Mouse (Mus musculus): ENCODE data around the gene Nucb1.
"Not testable (repeated sequence)": the region's sequence is repeated elsewhere in the genome, so short reads cannot be mapped to it uniquely, and the experiment has no call there.

Gene Nucb1

DNA sequence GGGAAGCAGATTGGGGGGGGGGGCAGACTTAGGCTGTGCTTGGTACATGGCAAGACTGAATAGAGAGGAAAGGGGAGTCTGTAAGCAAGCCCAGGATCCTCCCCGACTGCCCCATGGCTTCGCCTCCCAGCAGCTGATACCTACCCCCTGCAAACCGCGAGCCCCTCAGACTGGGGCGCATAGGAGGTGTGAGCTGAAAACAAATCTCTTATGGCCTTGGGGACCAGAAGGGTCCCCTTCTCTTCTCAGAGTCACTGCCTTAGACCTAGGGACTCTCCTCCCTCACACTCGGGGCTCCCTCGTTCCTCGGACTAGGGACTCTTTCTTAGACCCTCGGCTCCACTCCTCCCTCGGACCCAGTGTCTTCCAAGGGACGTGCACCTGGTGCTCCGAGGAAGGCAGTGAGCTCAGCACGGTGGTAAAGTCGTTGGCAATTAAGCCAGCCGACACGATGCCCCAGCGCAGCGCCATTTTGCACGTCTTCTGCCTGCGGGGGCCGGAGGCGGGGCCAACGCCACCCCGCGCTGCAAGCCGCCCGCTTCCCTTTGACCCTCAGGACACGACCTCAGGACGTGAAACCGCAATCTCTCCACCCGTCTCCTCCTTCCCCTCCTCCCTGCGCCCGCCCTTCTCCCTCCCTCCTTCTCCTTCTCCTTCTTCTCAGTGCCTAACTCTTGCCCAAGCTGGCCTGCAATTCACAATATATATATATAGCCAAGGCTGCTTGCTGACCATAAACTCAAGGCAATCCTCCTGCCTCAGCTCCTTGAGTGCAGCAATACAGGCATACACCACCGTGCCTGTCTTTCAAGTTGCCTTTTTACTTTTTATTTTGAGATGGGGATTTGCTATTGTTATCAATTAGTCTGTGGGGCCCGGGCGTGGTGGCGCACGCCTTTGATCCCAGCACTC lies 21.7 kb downstream of the Nucb1 start, which contains the start of gene Dhdh:
Gene Dhdh, minus strand, starts transcription at position 513 of the 912 bp plus-strand sequence.
- DNase-seq = peak; percentile 56 to 59

DNA sequence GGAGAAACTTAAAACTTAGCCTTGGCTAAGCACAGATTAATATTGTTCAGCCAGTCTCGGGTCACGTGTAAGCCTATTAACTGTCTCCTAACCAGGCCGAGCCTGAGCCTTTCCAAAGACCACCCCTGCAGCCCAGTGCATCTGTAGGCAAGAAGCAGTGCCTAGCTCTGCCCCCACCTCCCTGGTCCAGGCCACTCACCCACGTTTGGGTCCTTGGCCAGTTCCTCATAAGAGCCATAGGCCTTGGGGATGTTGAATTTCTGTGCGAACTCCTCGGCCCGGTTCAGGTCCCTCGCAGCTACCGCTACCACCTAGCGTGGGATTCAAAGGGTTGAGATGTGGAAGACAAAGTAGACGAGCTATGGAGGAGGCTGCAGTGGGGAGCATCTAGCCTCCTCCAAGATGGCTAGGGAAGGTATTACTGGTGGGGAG lies 22.3 kb downstream of the Nucb1 start:
- no peak for DNase-seq

DNA sequence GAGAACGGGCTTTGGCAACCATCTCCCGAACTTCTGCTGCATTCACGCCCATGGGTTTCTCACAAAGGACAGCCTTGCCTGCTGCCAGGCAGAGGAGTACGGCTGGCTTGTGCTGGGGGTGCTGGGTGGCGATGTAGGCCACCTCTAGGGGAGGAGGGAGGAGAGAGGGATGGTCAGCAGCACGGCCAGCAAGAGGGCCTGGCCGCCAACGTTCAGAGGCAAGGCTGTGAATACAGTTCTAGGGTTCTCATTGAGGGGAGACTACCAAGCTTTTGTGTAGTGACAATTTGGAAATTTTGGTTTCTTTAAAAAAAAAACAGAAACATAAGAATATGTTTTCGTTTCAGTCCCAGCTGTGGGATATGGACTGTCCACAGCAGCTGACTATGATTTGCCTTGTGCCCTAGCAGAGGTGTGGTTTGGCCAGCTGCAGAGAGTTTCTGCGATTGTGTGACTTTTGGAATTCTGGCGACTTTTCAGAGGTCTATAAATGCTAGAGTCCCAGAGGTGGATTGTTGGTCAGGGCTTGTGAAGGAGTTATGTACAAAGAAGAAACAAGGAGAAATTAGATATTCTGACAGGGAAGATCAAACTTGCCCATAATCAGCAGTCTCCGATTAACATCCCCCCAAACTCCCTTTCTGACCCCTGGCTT lies 23.3 kb downstream of the Nucb1 start, which contains the start of gene Gm45808:
Gene Gm45808, minus strand, starts transcription at position 51 of the 655 bp plus-strand sequence.
- DNase-seq = no peak

DNA sequence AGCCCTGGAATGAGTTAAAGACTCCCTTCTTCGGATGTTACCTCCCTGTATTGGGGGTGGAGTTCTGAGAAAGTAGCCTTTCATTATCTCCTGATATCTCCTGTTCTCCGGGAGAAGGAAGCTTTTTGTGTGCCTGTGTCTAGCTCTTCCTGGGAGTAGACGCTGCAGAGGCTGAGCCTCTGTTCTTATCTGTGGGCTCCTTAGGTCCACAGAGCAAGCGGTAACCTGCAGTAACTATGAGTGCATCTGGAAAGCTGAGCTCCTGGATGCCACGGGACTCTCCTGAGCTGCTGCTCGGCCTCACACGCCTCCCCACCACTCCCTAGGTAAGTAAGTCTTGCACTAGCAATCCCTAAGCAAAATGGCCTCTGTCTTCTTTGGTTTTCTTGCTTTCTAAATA lies 24.0 kb downstream of the Nucb1 start:
- DNase-seq = no peak

DNA sequence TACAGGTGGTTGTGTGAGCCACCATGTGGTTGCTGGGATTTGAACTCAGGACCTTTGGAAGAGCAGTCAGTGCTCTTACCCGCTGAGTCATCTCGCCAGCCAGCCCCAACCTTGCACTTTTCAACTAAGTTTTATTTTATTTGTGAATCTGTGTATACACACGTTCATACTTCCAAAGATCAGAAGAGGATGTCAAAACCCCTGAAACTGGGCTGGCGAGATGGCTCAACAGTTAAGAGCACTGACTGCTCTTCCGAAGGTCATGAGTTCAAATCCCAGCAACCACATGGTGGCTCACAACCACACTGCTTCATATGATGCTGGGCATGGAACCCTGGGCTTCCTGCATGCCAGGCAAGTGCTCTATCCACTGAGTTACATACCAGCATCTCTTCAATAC lies 25.2 kb downstream of the Nucb1 start:
- DNase-seq = not testable (repeated sequence)

DNA sequence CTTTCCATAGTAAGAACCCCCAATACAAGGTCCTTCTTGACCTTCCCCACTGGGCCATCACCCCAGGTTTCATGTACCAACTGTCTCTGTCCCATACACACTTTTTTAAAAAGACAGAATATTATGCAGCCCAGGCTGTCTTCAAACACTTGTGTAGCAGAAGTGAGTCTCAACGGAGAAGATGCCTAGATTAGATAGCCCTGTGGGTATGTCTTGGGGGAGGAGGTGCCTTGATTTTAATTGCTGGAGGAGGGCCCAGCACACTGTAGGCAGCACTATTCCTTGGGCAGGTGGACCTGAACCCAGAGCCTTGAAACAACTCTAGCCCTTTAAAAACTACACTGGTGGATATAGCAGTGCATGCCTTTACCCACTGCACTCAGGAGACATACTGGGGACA lies 28.0 kb downstream of the Nucb1 start:
- DNase-seq = no peak

DNA sequence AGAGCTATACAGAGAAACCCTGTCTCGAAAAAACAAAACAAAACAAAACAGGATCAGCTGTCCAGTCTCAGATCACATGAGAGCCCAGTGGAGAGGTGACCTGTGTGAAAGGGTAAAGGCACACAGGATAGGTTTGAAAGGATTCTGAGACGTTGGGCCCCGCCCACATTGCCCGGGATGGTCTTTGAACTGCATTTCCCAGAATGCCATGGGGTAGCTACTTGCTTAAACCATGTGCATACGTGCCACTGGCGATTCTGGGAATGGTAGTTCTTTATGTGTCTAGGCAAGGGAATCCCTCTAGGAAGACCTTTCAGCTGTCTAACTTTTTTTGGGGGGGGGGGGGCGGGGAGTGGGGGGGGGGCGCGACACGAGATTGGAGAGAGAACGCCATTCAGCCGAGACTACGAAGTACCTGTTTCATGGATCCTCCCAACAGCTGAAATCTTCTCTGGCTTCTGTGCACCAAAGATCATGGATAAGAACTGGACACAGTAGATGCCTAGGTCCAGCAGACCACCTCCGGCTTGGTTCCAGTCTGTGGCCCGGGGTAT lies 28.8 kb downstream of the Nucb1 start, which contains the start of gene Tulp2:
Gene Tulp2, plus strand, starts transcription at position 504 of the 554 bp plus-strand sequence.
- peak; percentile 68 to 74 for DNase-seq

DNA sequence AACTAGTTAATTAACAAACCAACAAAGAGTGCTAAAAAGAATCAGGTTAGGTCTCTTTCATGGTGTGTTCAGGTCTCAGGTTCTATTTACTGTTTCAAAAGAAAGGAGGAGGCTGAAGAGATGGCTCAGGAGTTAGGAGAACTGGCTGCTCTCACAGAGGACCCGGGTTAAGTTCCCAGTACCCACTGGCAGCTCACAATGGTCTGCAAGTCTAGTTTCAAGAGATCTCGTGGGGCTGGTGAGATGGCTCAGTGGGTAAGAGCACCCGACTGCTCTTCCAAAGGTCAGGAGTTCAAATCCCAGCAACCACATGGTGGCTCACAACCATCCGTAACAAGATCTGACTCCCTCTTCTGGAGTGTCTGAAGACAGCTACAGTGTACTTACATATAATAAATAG lies 29.9 kb downstream of the Nucb1 start:
- not testable (repeated sequence) for DNase-seq

DNA sequence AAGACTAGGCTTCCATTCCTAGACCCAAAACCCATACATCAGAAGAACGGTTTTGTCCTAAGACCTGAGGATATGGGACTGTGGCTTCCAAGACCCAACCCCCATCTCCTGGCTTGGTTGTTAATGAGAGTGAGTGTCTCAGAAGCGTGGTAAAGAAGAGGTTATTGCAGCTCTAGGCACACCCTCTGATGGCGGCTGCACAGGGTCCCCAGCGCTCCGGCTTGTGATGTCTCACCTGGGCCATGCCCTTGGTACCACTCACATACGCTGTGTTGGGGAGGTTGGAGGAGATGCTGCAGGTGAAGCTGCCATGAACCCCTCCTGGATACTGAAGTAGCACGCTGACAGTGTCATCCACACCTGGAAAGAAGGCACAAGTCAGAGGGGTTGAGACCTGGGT lies 31.4 kb downstream of the Nucb1 start:
- no peak for DNase-seq

DNA sequence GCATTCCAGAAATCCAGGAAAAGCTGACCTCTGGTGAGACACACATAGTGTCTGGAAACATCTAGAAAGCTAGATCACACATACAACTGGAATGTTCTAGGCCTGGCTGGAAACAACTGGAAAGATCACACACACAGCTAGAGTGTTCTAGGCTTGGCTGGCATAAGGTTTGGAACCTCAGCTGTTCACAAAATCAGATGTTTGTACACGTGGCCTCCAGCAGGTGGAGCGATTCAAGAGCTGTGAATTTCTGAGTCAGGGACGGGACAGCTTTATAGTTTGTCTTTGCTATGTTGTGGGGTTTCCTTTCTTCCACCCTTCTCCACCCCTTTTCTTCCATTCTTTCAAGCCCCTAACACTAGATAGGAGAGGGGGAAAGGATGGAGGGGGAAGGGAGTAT lies 33.2 kb downstream of the Nucb1 start:
- DNase-seq = peak; percentile 68 to 72

DNA sequence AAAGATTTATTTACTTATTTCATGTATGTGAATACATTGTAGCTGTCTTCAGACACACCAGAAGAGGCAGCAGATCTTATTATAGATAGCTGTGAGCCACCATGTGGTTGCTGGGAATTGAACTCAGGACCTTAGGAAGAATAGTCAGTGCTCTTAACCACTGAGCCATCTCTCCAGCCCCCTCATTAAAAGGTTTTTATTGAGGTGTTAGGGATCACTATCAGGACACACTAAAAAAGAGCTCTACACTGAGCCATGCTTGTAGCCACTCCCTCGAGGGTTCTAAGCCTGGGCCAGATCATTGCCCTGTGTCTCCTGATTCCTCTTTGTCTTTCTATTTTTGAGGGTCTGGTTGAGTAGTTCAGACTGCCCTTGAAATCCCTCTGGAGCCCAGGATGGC lies 33.8 kb downstream of the Nucb1 start:
- DNase-seq = no peak

DNA sequence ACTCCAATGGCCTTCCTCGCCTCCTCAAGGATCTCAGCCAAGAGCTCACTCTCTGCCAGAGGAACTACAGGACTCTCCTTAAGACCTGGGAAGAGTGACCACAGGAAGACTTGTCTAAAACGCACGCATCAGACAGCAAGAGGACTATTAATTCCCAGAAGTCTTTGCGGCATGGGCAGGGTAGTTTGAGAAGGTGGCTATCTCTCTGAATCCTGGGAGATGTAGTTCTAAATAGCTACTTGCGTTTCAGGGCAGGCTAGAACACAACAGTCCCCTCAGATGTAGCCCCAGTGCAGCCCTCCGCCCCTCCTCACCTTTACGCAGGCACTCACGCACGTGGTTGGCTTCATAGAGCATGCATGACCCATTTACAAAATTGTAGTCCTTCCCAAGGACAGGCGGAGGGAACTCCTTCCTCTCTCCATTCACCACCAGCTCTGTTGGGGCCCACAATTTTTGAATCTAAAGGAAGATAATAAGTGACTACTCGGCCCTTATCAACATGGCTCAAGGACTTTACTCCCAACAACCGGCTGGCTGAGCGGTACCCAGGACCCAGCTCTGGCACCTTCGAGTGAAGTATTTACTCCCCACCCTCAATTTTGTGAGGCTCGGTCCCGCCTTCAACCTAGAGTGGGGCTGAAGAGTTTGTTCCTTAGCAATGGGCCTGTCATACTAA lies 34.8 kb downstream of the Nucb1 start:
- no peak for DNase-seq

DNA sequence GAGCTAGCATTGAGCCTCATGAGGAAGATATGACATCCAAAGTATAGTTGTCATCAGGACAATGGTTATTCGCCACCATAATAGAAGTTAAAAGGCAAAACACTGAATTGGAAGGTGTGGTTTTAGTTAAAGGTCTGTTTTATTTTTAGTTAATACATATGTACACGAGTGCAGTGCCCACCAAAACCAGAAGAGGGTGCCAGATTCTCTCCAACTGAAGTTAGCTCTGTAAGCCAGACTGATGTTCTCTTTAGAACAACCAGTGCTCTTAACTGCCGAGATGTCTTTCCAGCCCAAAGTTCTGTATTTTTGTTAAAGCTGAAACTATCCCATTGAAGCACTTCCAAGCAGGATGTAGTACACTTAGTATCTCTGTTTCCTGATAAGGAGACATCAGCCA lies 39.3 kb downstream of the Nucb1 start:
- DNase-seq = peak; percentile 77 to 81

DNA sequence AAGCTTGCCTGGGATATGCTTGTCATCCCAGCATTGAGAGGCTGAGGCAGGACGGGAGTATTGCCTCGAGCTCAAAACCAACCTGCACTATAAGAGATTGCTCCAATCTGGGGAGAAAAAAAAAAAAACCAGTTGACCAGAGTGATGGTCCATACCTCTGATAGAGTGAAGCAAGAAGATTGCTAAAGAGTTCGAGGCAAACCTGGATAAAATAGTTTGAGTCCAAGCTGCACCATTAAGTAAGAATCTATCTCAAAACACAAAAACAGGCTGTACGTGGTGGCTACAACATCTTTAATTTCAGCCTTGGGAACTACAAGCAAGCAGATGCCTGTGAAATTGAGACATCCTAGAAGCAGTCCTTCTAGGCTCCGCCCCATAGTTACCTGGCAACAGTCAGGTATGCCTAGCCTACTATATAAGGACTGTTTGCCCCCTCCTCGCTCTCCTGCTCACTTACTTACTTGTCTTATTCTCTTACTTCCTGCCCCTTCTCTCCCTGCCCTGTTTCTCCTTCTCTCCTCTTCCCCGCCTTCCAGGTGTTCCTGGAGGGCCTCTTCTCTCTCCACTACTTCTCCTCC lies 43.0 kb downstream of the Nucb1 start:
- no peak for DNase-seq

DNA sequence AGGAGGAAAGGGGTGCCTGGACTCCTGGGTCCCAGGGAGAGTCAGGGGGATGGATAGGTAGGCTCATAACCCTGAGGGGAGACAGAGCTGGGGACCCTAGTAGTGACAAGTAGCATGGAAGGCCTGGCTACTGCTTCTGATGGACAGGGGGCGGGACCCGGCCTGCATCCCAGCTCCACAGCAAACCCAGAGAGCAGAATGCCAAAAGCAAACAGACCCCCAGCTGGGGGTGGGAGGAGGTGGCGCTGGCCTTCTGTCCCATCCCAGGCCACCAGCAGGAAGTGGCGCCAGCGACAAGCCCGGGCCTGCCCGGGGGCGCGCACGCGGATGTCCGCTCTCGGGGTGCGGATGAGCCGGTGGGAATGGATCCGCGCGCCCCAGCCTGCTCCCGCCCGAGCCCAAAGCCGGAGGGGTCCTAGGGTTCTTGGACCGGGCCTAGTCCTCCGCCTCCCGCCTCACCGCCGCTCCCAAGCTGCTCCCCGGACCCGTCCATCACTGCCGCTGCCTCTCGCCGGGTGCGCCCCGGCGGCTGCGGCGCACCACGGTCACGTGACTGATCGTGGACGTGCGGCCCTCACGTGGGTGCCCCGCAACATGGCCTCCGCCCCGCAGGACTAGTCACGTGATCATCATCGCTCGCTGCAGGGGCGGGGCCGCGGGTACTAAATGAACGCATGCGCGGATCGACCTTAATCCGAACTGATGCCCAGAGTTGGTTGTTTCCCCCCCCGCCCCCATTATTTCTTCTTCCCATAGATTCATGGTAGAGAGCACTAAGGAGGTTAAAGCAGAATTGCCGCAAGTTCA lies 43.7 kb downstream of the Nucb1 start, which contains the start of gene Bax:
Gene Bax, minus strand, starts transcription at position 616 of the 807 bp plus-strand sequence.
- DNase-seq = peak; percentile 96 to 97

DNA sequence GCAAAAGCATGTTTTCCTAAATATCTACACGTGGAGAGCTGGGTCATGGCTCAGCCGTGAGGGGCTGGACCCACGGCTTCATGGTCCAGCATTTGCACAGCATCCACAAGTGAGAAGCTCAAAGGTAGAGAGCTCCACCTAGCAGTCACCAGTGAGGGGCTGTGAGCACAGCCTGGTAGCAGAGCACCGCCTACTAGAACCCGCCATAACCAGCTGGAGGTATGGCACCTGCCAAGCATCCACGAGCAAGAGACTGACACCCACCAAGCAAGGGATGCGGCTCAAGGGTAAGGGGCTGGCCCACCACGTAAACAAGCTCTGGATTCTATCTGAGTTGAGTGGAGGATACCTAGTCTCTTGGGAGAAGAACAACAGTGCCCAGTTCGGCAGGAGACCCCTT lies 44.7 kb downstream of the Nucb1 start:
- DNase-seq = no peak

DNA sequence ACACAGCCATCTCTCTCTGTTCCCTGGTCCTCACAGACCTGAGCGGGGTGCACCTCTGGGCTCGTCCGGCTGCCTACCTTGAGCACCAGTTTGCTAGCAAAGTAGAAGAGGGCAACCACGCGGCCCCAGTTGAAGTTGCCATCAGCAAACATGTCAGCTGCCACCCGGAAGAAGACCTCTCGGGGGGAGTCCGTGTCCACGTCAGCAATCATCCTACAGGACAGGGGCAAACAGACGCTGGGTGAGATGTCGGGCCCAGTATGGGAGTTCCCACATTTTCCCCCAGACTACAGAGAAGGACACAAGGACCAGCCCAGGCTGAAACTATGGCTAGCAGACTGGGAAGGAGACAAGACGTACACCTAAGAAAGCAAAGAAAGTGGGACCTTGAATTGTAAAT lies 45.1 kb downstream of the Nucb1 start:
- DNase-seq = no peak

DNA sequence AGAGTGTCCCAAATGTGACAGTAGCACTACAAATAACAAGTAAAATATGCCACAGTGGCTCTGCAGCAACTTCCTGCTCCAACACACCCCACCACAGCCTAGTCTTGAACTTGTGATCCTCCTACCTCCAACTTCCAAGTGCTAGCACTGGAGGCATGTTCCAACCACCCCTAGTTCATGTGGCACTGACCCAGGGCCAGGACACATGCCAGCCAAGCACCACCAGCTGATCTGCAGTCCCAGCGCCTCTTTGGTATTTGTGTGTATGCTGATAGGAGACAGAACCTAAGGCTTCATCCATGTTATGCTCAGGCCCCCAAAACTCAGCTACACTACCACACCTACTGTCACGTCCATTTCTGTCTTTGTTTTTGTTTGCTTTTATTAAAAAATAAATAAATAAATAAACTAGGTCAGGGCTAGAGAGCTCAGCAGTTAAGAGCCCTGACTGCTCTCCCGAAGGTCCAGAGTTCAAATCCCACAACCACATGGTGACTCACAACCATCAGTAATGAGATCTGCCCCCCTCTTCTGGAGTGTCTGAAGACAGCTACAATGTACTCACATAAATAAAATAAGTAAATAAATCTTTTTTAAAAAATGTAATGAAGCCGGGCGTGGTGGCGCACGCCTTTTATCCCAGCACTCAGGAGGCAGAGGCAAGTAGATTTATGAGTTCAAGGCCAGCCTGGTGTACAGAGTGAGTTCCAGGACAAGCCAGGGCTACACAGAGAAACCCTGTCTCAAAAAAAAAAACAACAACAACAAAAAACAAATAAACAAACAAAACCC lies 46.0 kb downstream of the Nucb1 start:
- DNase-seq = no peak

DNA sequence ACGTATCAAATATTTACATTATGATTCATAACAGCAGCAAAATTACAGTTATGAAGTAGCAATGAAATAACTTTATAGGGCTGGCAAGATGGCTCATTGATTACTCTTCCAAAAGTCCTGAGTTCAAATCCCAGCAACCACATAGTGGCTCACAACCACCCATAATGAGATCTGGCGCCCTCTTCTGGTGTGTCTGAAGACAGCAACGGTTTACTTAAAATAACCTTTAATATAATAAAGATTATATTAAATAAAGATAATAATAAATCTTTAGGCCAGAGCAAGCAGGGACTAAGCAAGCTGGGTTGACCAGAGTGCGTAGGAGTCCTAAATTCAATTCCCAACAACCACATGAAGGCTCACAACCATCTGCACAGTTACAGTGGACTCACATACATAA lies 47.3 kb downstream of the Nucb1 start:
- not testable (repeated sequence) for DNase-seq

DNA sequence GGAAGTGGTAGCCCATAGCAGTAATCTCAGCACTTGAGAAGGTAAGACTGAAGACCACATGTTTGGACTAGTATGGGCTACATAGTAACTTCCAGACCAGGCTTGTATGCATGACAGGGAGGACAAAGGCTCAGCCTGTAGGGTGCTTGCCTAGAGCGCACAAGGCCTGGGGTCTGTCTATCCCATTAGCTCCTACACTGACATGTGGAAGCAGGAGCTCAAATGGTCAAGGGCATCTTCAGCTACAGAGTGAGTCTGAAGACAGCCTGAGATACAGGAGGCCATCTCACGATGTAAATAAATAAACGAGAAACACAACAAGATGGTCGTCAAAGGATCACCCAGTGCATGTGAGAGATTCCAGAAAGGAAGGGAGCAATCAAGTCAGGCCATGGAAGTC lies 47.9 kb downstream of the Nucb1 start:
- no peak for DNase-seq

DNA sequence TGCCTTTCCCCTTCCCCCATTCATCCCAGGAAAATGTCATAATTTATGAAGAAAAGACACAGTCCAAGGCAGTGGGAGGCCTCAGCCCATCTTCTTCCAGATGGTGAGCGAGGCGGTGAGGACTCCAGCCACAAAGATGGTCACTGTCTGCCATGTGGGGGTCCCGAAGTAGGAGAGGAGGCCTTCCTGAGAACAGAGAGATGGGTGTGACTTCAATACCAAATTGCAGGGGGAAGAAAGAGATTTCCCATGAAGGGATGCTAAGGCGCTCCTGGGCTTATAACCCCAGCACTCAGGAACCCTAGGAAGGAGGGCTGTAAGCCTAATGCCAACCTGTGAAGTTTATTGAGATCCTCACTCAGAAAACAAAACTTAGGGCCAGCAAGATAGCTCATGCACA lies 48.4 kb downstream of the Nucb1 start:
- DNase-seq = no peak
